Mouse (Mus musculus): Measurements from ENCODE around the gene S100a16.

DNA sequence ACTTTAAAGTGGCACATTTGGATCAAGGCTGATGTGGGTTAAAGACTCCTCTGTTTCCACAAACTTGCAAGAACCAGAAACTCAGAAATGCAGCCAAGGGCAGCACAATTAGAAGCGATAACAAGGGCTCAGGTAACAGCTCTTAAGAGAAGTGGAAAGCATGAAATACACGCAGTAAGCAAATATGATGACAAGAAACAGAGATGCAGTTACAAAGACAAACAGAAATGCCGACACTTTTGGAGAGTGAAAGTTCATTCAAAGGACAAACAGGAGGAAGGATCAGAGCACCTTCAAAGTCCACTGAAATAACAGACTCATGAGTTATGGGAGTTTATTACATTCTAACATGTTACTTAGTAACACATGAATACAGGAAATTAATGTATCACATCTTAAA lies 30.7 kb upstream of the S100a16 start:
- TF ChIP-seq CTCF (IDR thresholded peaks at IDR 0.05; ENCODE audit: control insufficient read depth, insufficient read depth, low read length) (no peak), POLR2A (IDR thresholded peaks at IDR 0.05; ENCODE audit: borderline replicate concordance, control insufficient read depth, low read depth, low read length) (no peak)
